Mouse (Mus musculus) small intestine, adult 2 months (tissue): ENCODE results near the gene Elmo1.

ENCODE experiments used
- CTCF ChIP-seq: fragments of 200-500 bp; IDR thresholded peaks from 2 replicates; pipeline ENCODE4 v1.5.1; 2012; ENCODE audit warnings: low read depth, mild to moderate bottlenecking, control low read depth, inconsistent platforms, low read length, moderate library complexity, mixed read lengths; ENCODE audit not compliant: insufficient replicate concordance, insufficient read length; ENCODE audit errors: extremely low read depth
- POLR2A ChIP-seq: fragments of 200-500 bp; IDR thresholded peaks from 2 replicates; pipeline ENCODE4 v1.6.1; 2012; ENCODE audit warnings: low read depth, mild to moderate bottlenecking, control low read depth, inconsistent platforms, low read length, moderate library complexity

GRCm38 (mm10) chr13:20606891-20607290 is 516.5 kb downstream of the Elmo1 start:
- TF ChIP-seq CTCF, result no peak
- no peak for TF ChIP-seq POLR2A
